Mouse (Mus musculus): ENCODE measurements around the gene Sat2. TPM values are rescaled to one million over a fixed set of nuclear protein-coding genes. Genes with fewer than 3 reads are reported as not detected.

Sat2 gene
- total RNA-seq (2021) = 10 to 100 TPM in 1 of 2 experiments, 1 to 10 TPM in 1; 8.7 to 12.4 TPM

GRCm38 (mm10) chr11:69621571-69622268 lies at the start of gene Sat2:
Sat2 (plus strand) TSS chr11:69622024.
- intact Hi-C loops (cut with DNase I) = no loop called here

DNA sequence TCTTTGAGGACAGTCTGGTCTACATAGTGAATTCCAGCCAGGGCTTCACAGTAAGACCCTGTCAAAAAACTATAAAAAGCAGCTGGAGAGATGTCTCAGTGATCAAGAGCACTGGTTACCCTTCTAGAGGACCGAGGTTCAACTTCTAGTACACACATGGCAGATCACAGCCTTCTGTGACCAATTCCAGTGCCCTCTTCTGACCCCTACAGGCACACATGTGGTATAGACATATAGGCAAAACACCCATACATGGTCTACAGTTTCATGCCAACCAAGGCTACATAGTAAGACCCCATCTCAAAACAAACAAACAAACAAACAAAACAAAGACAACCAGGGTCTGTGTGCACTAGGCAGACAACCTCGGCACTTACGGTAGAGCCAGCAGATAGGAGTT lies 46.6 kb upstream of the Sat2 start:
- DNase-seq = no peak
- intact Hi-C loops (cut with DNase I) = no loop called here

More at GRCm38 (mm10) chr11:69621571-69622268, at the start of gene Sat2:
- DNase-seq = peak; percentile 87

GRCm38 (mm10) chr11:69576307-69576706 lies 45.5 kb upstream of the Sat2 start:
- intact Hi-C loops (cut with DNase I) = no loop called here
- no peak for DNase-seq

DNA sequence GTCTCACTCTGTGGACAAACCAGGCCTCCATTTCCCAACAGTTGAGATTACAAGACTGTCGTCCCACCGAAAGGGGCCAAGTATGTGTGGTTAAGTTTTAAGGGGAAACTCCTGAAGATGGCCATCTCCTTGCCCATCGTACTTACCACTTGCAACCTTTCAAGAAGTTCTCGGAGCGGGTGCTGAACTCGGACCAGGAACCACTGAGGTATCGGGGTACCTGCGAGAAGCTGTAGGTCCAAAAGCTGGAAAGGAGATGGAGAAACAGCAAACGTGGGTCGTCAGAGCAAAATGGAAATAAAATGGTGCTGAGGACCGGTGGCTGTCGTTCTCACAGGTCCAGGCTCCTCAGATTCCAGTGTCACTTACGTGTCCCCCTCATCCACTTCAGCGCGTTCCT lies 43.5 kb upstream of the Sat2 start:
- no peak for DNase-seq
- intact Hi-C loops (cut with DNase I) = no loop called here

- DNase-seq = peak; percentile 96
- intact Hi-C loops (cut with DNase I) = no loop called here
These were observed 42.5 kb upstream of the Sat2 start for GRCm38 (mm10) chr11:69579128-69580017.

DNA sequence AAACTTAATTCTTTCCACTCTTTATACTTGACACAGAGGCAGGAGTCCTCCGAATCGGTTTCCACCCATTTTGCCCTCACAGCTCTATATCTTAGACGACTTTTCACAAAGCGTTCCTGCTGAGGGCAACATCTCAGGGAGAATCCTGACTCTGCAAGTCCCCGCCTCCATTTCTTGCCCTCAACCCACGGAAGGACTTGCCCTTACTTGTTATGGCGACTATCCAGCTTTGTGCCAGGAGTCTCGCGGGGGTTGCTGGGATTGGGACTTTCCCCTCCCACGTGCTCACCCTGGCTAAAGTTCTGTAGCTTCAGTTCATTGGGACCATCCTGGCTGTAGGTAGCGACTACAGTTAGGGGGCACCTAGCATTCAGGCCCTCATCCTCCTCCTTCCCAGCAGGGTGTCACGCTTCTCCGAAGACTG lies 41.7 kb upstream of the Sat2 start, which contains the start of the genes Wrap53 and Trp53:
Wrap53 (minus strand) TSS at position 165 of the 424 bp plus-strand sequence.
Trp53 (plus strand) TSS at position 269 of the 424 bp plus-strand sequence.
- intact Hi-C loops (cut with DNase I) = no loop called here
- peak; percentile 93 for DNase-seq

GRCm38 (mm10) chr11:69580572-69581146 lies 41.2 kb upstream of the Sat2 start:
- no peak for DNase-seq
- intact Hi-C loops (cut with DNase I) = no loop called here

- intact Hi-C loops (cut with DNase I) = no loop called here
These were observed 40.6 kb upstream of the Sat2 start for GRCm38 (mm10) chr11:69581147-69581688.

DNA sequence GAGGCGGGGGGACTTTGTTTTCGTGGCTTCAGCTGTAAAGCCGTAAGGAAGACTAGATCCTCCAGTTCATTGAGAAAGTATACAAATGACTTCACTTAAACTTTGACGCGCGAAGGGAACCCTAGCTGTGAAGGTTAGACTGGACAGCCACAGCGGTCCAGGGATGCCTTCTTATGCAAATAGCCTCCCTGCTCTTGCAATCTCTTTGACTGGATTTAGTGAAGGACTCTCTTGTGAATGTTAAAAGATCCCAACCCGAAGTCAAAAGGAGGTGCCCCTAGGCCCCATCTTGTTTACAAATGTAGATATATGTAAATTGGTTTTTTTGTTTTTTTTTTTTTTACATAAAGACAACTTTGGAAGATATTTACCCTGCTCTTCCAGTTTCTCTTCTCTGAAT lies 40.0 kb upstream of the Sat2 start:
- intact Hi-C loops (cut with DNase I) = no loop called here

More at GRCm38 (mm10) chr11:69581147-69581688, 40.6 kb upstream of the Sat2 start:
- DNase-seq = peak; percentile 97

DNA sequence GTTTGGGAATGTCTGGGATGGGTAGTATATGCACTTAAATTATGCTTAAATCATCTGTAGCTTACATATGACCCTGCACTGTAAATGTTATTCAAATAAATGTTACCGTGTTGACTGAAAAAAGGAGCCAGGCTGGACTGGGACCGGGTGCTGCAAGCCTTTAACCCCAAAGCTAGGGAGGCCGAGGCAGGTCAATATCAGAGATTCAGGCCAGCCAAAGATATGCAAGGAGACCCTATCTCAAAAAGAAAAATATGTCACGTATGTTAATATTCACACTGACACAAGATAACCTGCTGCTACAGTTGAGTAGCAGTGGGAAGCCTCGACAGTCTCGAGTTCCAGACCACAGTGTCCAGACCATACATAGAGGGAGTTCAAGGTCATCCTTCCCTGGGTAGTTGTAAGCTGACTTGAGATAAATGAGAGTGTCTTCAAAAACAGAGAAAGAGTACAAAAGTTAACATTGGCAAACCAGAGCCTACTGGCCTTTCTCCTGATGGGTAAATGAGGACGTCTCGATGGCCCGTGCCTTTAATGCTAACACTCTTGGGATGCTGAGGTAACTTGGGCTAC lies 39.5 kb upstream of the Sat2 start:
- no peak for DNase-seq
- intact Hi-C loops (cut with DNase I) = no loop called here

More for the DNA sequence above, 40.0 kb upstream of the Sat2 start:
- no peak for DNase-seq

DNA sequence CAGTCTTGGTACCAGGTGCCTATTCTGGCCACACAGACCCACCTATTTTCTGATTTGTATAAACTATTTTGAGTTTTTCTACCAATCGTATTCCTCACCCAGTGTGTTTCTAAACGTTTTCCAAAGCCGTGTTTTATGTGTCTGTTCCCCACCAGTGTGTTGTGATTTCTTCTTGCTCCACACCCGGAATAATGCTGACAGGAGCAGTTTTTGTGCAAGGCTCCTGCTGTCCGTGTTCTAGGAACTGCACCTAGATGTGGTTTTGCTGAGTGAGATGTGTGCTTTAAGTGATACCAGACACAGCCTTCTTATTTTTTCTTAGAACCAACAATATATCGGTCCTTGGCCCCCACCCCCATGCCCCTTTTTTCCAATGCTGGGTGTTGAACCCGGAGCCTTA lies 37.8 kb upstream of the Sat2 start:
- intact Hi-C loops (cut with DNase I) = no loop called here
- DNase-seq = no peak

DNA sequence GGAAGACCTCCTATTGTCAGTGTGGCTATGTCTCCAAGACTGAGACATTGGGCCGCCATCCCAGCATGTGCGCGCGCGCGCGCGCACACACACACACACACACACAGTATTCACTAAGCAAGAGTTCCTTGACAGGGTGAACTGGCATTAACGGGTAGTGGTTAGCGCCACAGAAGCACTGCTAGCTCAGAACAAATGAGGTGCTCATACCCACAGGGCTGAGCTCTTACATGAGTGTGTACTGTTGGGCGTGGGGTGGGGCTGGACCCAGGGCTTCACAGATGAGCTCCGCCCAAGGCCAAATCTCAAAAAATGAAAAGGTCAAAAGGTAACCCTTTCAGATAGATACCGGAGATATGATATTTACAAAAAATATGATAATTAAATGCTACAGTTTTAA lies 36.9 kb upstream of the Sat2 start:
- intact Hi-C loops (cut with DNase I) = no loop called here
- DNase-seq = no peak

DNA sequence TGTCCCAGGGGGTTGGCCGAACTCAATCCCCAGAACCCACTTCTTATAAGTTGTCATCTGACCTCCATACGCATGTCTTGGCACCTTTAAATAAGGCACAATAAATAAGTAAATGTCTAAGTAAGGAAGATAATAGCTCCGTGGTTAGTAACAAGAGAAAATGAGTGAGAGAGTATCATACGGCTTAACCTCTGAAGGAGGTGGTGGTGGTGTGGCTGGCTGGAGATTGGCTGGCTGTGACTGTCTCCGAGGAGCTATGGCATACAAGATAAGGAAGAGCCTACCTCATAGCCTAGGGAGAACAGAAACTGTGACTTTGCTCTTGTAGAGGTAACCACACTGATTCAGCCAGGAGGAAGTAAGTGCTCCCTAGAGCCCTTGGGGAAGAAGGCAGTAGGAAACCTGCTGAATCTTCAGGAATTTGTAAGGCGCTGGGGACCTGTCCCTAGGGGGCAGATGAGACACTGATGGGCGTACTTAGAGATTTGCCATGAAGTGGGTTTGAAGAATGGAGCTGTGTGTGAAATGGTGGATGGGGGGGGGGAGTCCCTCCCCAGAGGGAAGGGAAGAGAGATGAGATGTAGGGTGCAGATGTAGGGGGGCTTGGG lies 36.0 kb upstream of the Sat2 start:
- no peak for DNase-seq
- intact Hi-C loops (cut with DNase I) = no loop called here

DNA sequence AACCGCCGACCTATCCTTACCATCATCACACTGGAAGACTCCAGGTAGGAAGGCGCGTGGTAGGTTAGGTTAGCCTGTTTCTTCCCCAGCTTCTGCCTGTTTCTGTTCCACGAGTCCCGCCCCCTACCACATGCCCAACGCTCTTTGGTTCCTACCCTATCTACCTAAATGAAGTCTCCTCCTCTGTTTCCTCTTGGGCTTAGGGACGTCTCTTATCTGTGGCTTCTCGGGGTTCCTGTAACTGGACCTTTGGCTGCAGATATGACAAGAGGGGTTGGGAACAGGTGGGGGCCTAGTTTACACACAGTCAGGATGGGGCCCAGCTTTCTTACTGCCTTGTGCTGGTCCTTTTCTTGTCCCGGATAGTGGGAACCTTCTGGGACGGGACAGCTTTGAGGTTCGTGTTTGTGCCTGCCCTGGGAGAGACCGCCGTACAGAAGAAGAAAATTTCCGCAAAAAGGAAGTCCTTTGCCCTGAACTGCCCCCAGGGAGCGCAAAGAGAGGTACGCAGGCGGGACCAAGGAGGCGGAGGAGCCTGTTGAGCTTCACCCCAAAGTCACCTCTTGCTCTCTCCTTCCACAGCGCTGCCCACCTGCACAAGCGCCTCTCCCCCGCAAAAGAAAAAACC lies 32.5 kb upstream of the Sat2 start:
- no peak for DNase-seq
- intact Hi-C loops (cut with DNase I) = no loop called here

DNA sequence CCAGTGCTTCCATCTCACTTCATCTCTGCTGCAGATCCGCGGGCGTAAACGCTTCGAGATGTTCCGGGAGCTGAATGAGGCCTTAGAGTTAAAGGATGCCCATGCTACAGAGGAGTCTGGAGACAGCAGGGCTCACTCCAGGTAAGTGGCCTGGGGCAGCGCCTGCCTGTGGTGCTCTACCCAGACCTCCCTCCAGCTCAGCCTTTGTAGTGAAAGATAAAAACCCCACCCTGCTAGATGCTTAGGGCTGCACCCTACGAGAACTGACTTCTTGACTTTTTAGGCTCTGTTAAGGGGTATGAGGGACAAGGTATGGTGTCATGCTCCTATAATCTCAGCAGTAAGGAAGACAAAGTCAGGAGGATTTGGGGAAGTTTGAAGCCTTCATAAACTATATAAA lies 31.2 kb upstream of the Sat2 start:
- intact Hi-C loops (cut with DNase I) = no loop called here
- no peak for DNase-seq

- DNase-seq = no peak
- intact Hi-C loops (cut with DNase I) = no loop called here
These were observed 30.4 kb upstream of the Sat2 start for GRCm38 (mm10) chr11:69591424-69591823.

DNA sequence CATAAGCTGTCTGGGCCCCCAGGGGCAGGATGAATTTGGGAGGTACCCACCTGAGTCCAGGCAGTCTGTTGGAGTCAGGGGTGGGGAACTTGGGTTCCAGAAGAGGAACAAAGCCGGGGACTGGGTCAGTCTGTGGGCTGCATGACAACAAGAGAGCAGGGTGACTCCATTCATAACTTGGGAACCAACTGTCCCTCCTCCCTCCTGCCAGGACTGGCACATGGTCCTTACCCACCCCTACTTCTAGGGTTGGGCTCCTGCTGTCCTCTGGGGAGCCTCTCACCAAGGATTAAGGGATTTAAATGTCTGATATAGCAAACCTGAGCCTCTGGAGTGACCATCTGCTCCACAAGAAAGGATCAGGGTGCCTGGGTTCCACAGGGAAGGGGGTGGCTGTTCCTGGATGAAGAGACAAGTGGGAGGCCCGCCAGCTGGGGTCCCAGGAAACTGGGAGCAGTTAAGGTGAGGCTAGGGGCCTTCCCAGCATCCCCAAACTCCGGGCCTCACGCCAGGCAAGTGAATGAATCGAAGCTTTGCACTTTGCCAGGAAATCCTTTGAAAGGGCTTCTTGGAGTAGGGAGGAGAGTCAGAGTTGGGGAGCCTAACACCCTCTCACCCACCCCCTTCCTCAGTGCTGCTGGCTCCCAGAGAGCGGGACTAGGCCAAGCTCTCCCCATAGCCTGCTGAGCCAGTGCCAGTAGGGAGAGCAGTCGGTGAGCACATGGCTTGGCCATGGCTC lies 29.8 kb upstream of the Sat2 start:
- DNase-seq = peak; percentile 82
- intact Hi-C loops (cut with DNase I) = no loop called here

DNA sequence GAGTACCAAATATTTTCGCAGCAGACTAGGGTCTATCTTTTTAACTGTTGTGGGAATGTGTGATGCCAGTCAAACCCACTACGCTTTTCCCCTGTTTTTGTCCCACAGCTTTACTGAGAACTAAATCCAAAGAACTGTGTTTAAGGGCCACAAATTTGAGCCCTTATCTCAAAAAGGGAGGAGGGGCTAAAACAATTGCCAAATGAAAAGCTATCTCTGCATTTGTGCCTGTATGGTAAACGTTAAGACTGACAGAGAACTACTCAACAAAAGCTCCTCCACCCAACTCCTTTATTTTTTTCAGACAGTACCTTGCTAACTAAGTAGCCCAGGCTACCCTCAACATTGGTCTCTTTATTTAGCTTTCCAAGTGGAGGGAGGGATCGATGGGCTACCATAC lies 29.0 kb upstream of the Sat2 start:
- no peak for DNase-seq
- intact Hi-C loops (cut with DNase I) = no loop called here

DNA sequence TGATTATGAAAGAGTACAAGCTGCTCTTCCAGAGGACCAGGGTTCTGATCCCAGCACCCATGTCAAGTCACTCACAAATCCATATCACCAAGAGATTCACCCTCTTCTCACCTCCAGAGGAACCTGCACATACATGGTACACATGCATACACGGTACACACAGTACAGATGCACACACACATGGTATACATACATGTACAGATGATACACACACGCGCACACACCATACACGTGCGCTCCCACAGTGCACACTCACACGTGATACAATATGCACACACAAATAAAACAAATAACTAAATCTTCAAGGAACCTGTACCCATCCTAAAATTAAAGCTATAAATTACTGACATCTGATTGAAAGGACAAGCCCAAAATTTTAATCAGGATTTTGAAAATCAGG lies 27.0 kb upstream of the Sat2 start:
- intact Hi-C loops (cut with DNase I) = no loop called here
- DNase-seq = no peak
